In genomic region chr5:124524943-124525342, GRCm38 (mm10) we compare ENCODE assay signal across 25 mouse cellular contexts. TPM values are rescaled to one million over a fixed set of nuclear protein-coding genes. Genes with fewer than 3 reads are reported as not detected.
DNase-seq lines count a peak whose midpoint lies in the region; ATAC-seq and TF ChIP-seq lines count a peak whose summit lies in the region.
"Had no signal": no experiment of that assay in that cellular context is flagged by ENCODE, and none has a peak within 500 bp of the region (broad histone marks: within the 10 kb centered on the region; RNA-seq: fewer than 3 reads in every experiment).

No protein-coding gene starts in this region.

- intact Hi-C loops in gastrocnemius, adult 2 months (cut with DNase I) = no loop called here

- H3K4me3 ChIP-seq in gastrocnemius, adult 2 months = no peak overlapping the region; the same call in 1 of the 2 replicates
- no peak overlapping the region for H3K4me3 ChIP-seq in stomach, postnatal 0 days (ENCODE audit: low read depth, low read length)
- no peak overlapping the region for H3K4me3 ChIP-seq in forebrain, postnatal 0 days (ENCODE audit: low read depth, low read length)
- H3K4me3 ChIP-seq: forebrain, embryonic 10.5 days; forebrain, embryonic 13.5 days; hindbrain, embryonic 10.5 days; hindbrain, embryonic 13.5 days; intestine, embryonic 15.5 days had no signal

- H3K9me3 ChIP-seq in stomach, postnatal 0 days (ENCODE audit: control insufficient read depth, low read length) = no peaks in the 10 kb centered on the region
- H3K9me3 ChIP-seq in forebrain, postnatal 0 days (ENCODE audit: low read length) = no peaks in the 10 kb centered on the region
- H3K9me3 ChIP-seq: forebrain, embryonic 13.5 days; G1E; hindbrain, embryonic 13.5 days; intestine, embryonic 15.5 days had no signal

- peak overlapping the region; percentile 57 for H3K27ac ChIP-seq in gastrocnemius, adult 2 months
- no peak overlapping the region for H3K27ac ChIP-seq in stomach, postnatal 0 days (replicated peaks)
- H3K27ac ChIP-seq in forebrain, postnatal 0 days (ENCODE audit: low read depth, low read length) = no peak overlapping the region
- H3K27ac ChIP-seq: forebrain, embryonic 10.5 days; forebrain, embryonic 13.5 days; hindbrain, embryonic 10.5 days; hindbrain, embryonic 13.5 days; intestine, embryonic 15.5 days had no signal

- peak; percentile 39 to 52; a peak in 3 of 4 replicates for ATAC-seq in hematopoietic stem cell, adult 5-6 weeks (replicated peaks in 1 of 2; ENCODE audit: insufficient read depth in 1 of 2, low FRiP score in 2 of 2, low TSS enrichment in 1 of 2, low read depth in 1 of 2, poor library complexity in 2 of 2, severe bottlenecking in 2 of 2)
- no peak for ATAC-seq in stomach, postnatal 0 days (ENCODE audit: low FRiP score, low TSS enrichment)
- ATAC-seq in forebrain, postnatal 0 days = no peak
- ATAC-seq: forebrain, embryonic 13.5 days; forebrain, embryonic 16.5 days; hindbrain, embryonic 16.5 days; intestine, embryonic 15.5 days had no signal

- H3K4me1 ChIP-seq in stomach, postnatal 0 days (replicated peaks; ENCODE audit: control insufficient read depth, insufficient read depth) = peaks cover 6% of the 10 kb centered on the region
- H3K4me1 ChIP-seq in forebrain, postnatal 0 days (ENCODE audit: insufficient read depth) = peaks cover 5% of the 10 kb centered on the region

- TF ChIP-seq CTCF in gastrocnemius, adult 2 months (IDR thresholded peaks at IDR 0.05) = no peak
- no peak for TF ChIP-seq CTCF in stomach, postnatal 0 days (IDR thresholded peaks at IDR 0.05; ENCODE audit: low read depth)
- TF ChIP-seq CTCF in forebrain, postnatal 0 days (IDR thresholded peaks at IDR 0.05; ENCODE audit: low read depth) = no peak

- no peak for TF ChIP-seq EP300 in stomach, postnatal 0 days (optimal IDR thresholded peaks at IDR 0.05)

- no peak overlapping the region for H3K4me2 ChIP-seq in stomach, postnatal 0 days (replicated peaks; ENCODE audit: low read depth)
- H3K4me2 ChIP-seq in forebrain, postnatal 0 days (ENCODE audit: low read depth) = no peak overlapping the region
- H3K4me2 ChIP-seq: forebrain, embryonic 13.5 days; heart, embryonic 11.5 days; hindbrain, embryonic 13.5 days; intestine, embryonic 15.5 days had no signal

- no peak overlapping the region for H3K9ac ChIP-seq in stomach, postnatal 0 days (ENCODE audit: low read length)
- H3K9ac ChIP-seq in forebrain, postnatal 0 days = no peak overlapping the region
- H3K9ac ChIP-seq: forebrain, embryonic 13.5 days; hindbrain, embryonic 13.5 days; intestine, embryonic 15.5 days had no signal

- WGBS in stomach, postnatal 0 days = 93% methylated on average over 5 of the region's 5 CpGs
- WGBS in forebrain, postnatal 0 days = 96% methylated on average over 5 of the region's 5 CpGs

- no peaks in the 10 kb centered on the region for H3K27me3 ChIP-seq in stomach, postnatal 0 days (ENCODE audit: control insufficient read depth, insufficient read depth, low read length)
- H3K27me3 ChIP-seq in forebrain, postnatal 0 days (ENCODE audit: insufficient read depth, low read length) = no peaks in the 10 kb centered on the region
- H3K27me3 ChIP-seq: CH12.LX; forebrain, embryonic 13.5 days; hindbrain, embryonic 13.5 days; intestine, embryonic 15.5 days had no signal

- H3K36me3 ChIP-seq in stomach, postnatal 0 days (ENCODE audit: control insufficient read depth, insufficient read depth, low read length) = no peaks in the 10 kb centered on the region; the same call in 1 of the 2 replicates
- no peaks in the 10 kb centered on the region; the same call in 1 of the 2 replicates for H3K36me3 ChIP-seq in forebrain, postnatal 0 days (ENCODE audit: insufficient read depth)
- H3K36me3 ChIP-seq: G1E had no signal

- DNase-seq in gastrocnemius, adult 2 months = peak; percentile 14
- DNase-seq in gastrocnemius, adult 8-10 months (ENCODE audit: low spot score in 2 of 2) = no peak
- peak; percentile 3 for DNase-seq in right cerebral cortex, postnatal 25 days
- DNase-seq in right cerebral cortex, postnatal 14 days = no peak
- DNase-seq in stomach, postnatal 0 days (ENCODE audit: low spot score) = no peak
- DNase-seq in forebrain, postnatal 0 days = no peak
- DNase-seq: adrenal gland, adult 2 months; adrenal gland, postnatal 14 days; B cell, adult 2 months; cerebellum, adult 11 months; cerebellum, adult 2 months; cerebellum, adult 9-11 months; cerebellum, postnatal 25 days; gastrocnemius, postnatal 14 days had no signal

RNA-seq across cellular contexts. Expression of gene Rilpl1, which starts 6.2 kb away (rescaled TPM):
- total RNA-seq in gastrocnemius, adult 2 months (2021) = 100 to 1,000 TPM; 243 to 286 TPM
- 100 to 1,000 TPM; 208 to 326 (median 241) TPM for total RNA-seq in gastrocnemius, adult 8-10 months (2022)
- 6.0 and 9.5 TPM in 2 replicates for total RNA-seq in hematopoietic stem cell, adult 5-6 weeks (2017)
- polyA plus RNA-seq in stomach, postnatal 0 days (2015; fragmentation: Nextera tagmentation; extraction: Ambion mirVana) = 9.0 and 9.3 TPM in 2 replicates
- total RNA-seq in forebrain, postnatal 0 days (2014; rRNA removed) = 11.8 and 14.4 TPM in 2 replicates
- 9.0 and 10.0 TPM in 2 replicates for polyA plus RNA-seq in forebrain, postnatal 0 days (2015; fragmentation: Nextera tagmentation; extraction: Ambion mirVana)

RNA-seq across cellular contexts. Expression of gene Tmed2, which starts 15.6 kb away (rescaled TPM):
- 100 to 1,000 TPM; 144 to 170 TPM for total RNA-seq in gastrocnemius, adult 2 months (2021)
- total RNA-seq in gastrocnemius, adult 8-10 months (2022) = 100 to 1,000 TPM; 149 to 173 (median 155) TPM
- 482 and 912 TPM in 2 replicates for total RNA-seq in hematopoietic stem cell, adult 5-6 weeks (2017)
- polyA plus RNA-seq in stomach, postnatal 0 days (2015; fragmentation: Nextera tagmentation; extraction: Ambion mirVana) = 544 and 572 TPM in 2 replicates
- 279 and 319 TPM in 2 replicates for total RNA-seq in forebrain, postnatal 0 days (2014; rRNA removed)
- polyA plus RNA-seq in forebrain, postnatal 0 days (2015; fragmentation: Nextera tagmentation; extraction: Ambion mirVana) = 354 and 380 TPM in 2 replicates

RNA-seq across cellular contexts. Expression of gene Ddx55, which starts 27.7 kb away (rescaled TPM):
- 1 to 10 TPM; 4.5 to 4.8 TPM for total RNA-seq in gastrocnemius, adult 2 months (2021)
- 1 to 10 TPM; 3.8 to 8.0 (median 4.9) TPM for total RNA-seq in gastrocnemius, adult 8-10 months (2022)
- 16.0 and 16.4 TPM in 2 replicates for total RNA-seq in hematopoietic stem cell, adult 5-6 weeks (2017)
- 5.8 and 6.1 TPM in 2 replicates for polyA plus RNA-seq in stomach, postnatal 0 days (2015; fragmentation: Nextera tagmentation; extraction: Ambion mirVana)
- total RNA-seq in forebrain, postnatal 0 days (2014; rRNA removed) = 23.2 and 24.0 TPM in 2 replicates
- 13.6 and 20.1 TPM in 2 replicates for polyA plus RNA-seq in forebrain, postnatal 0 days (2015; fragmentation: Nextera tagmentation; extraction: Ambion mirVana)

RNA-seq across cellular contexts. Expression of gene Snrnp35, which starts 42.0 kb away (rescaled TPM):
- 10 to 100 TPM; 27.7 to 33.1 TPM for total RNA-seq in gastrocnemius, adult 2 months (2021)
- 10 to 100 TPM; 19.8 to 27.9 (median 25.2) TPM for total RNA-seq in gastrocnemius, adult 8-10 months (2022)
- total RNA-seq in hematopoietic stem cell, adult 5-6 weeks (2017) = 4.8 and 7.4 TPM in 2 replicates
- 9.1 and 10.8 TPM in 2 replicates for polyA plus RNA-seq in stomach, postnatal 0 days (2015; fragmentation: Nextera tagmentation; extraction: Ambion mirVana)
- 15.9 and 16.0 TPM in 2 replicates for total RNA-seq in forebrain, postnatal 0 days (2014; rRNA removed)
- polyA plus RNA-seq in forebrain, postnatal 0 days (2015; fragmentation: Nextera tagmentation; extraction: Ambion mirVana) = 16.6 and 17.7 TPM in 2 replicates

RNA-seq across cellular contexts. Expression of gene Rilpl2, which starts 46.8 kb away (rescaled TPM):
- total RNA-seq in gastrocnemius, adult 2 months (2021) = 1 to 10 TPM; 4.6 to 4.7 TPM
- 1 to 10 TPM; 3.2 to 5.1 (median 4.2) TPM for total RNA-seq in gastrocnemius, adult 8-10 months (2022)
- 45.7 and 62.1 TPM in 2 replicates for total RNA-seq in hematopoietic stem cell, adult 5-6 weeks (2017)
- 19.3 and 20.7 TPM in 2 replicates for polyA plus RNA-seq in stomach, postnatal 0 days (2015; fragmentation: Nextera tagmentation; extraction: Ambion mirVana)
- total RNA-seq in forebrain, postnatal 0 days (2014; rRNA removed) = 37.9 and 38.2 TPM in 2 replicates
- polyA plus RNA-seq in forebrain, postnatal 0 days (2015; fragmentation: Nextera tagmentation; extraction: Ambion mirVana) = 39.4 and 41.2 TPM in 2 replicates

Comparison
In these comparisons a context has a peak if more than half of its experiments do, and no peak if none do; other contexts are left out.
1. DNase-seq: peak in gastrocnemius, adult 2 months (single experiment) and right cerebral cortex, postnatal 25 days (single experiment); none in gastrocnemius, adult 8-10 months (0 of 2), right cerebral cortex, postnatal 14 days (single experiment), stomach, postnatal 0 days (single experiment) and forebrain, postnatal 0 days (single experiment).
2. ATAC-seq: peak in hematopoietic stem cell, adult 5-6 weeks (2 of 2); none in stomach, postnatal 0 days (single experiment) and forebrain, postnatal 0 days (single experiment).
3. RNA of gene Rilpl1, which starts 6.2 kb away (total RNA-seq): 243 to 286 TPM in gastrocnemius, adult 2 months and 208 to 326 TPM in gastrocnemius, adult 8-10 months; 11.8 to 14.4 TPM in forebrain, postnatal 0 days and 6.0 to 9.5 TPM in hematopoietic stem cell, adult 5-6 weeks; every median in the first group is over 10 times any median in the second.